Mouse (Mus musculus) forebrain, postnatal 0 days (tissue): ENCODE data around the gene Shroom1. TPM values are rescaled to one million over a fixed set of nuclear protein-coding genes. Genes with fewer than 3 reads are reported as not detected.
A peak's percentile ranks its signal among the peaks of the same experiment; 100 is the strongest.

Source experiments
- ATAC-seq: fragments of 200-750 bp; cut with Nextera tagmentation; 2 replicates; pipeline ENCODE4 v1.8.0; 2017; ENCODE audit warnings: mild to moderate bottlenecking, moderate library complexity
- DNase-seq: peaks from one replicate; pipeline ENCODE4 v3.0.0-alpha.2; 2015
- H3K27ac ChIP-seq: fragments of 300-500 bp; sonication (generic); 2 replicates; pipeline ENCODE4 v1.5.1; 2014; ENCODE audit warnings: low read depth, mild to moderate bottlenecking, antibody characterized with exemption, low read length, moderate library complexity, mixed read lengths
- H3K27me3 ChIP-seq: fragments of 300-500 bp; sonication (generic); 2 replicates; pipeline ENCODE4 v1.6.1; 2014; ENCODE audit warnings: mild to moderate bottlenecking, low read length, mixed read lengths; ENCODE audit not compliant: insufficient read depth
- H3K36me3 ChIP-seq: fragments of 300-500 bp; sonication (generic); 2 replicates; pipeline ENCODE4 v1.6.1; 2014; ENCODE audit warnings: mild to moderate bottlenecking, moderate library complexity; ENCODE audit not compliant: insufficient read depth
- H3K4me1 ChIP-seq: fragments of 300-500 bp; sonication (generic); 2 replicates; pipeline ENCODE4 v1.6.1; 2014; ENCODE audit warnings: antibody characterized with exemption; ENCODE audit not compliant: insufficient read depth
- H3K4me2 ChIP-seq: fragments of 300-500 bp; sonication (generic); 2 replicates; pipeline ENCODE4 v1.6.1; 2014; ENCODE audit warnings: low read depth, mild to moderate bottlenecking, moderate library complexity
- H3K4me3 ChIP-seq: fragments of 300-500 bp; sonication (generic); 2 replicates; pipeline ENCODE4 v1.5.1; 2014; ENCODE audit warnings: low read depth, low read length, mixed read lengths
- H3K9ac ChIP-seq: fragments of 300-500 bp; sonication (generic); 2 replicates; pipeline ENCODE4 v1.6.1; 2014; ENCODE audit warnings: mild to moderate bottlenecking
- H3K9me3 ChIP-seq: fragments of 300-500 bp; sonication (generic); 2 replicates; pipeline ENCODE4 v1.6.1; 2016; ENCODE audit warnings: low read length
- CTCF ChIP-seq: sonication (generic); IDR thresholded peaks from 2 replicates; pipeline ENCODE4 v1.5.1; 2016; ENCODE audit warnings: antibody characterized with exemption, control low read depth, low read depth
- WGBS: fragments of 180-500 bp; shearing (Covaris S2); extraction: QIAGEN DNeasy Blood & Tissue Kit; methylation state at CpG from one replicate; pipeline ENCODE4 v1.1.7; 2014; 5-methylcytosine and 5-hydroxymethylcytosine counted together
- polyA plus RNA-seq: library from polyadenylated mRNA; unstranded; fragments of >200 nt; fragmentation: Nextera tagmentation; extraction: Ambion mirVana; gene quantifications from 2 replicates; pipeline ENCODE4 v1.2.1, GENCODE M21; 2015
- total RNA-seq: library from RNA; depleted of rRNA; stranded (reverse); fragments of >200 nt; gene quantifications from 2 replicates; pipeline ENCODE4 v1.2.3, GENCODE M21; 2014

Shroom1 gene
- total and polyA plus RNA-seq, 2 experiments from 2014 or later, result 2.0 to 4.9 TPM

GRCm38 (mm10) chr11:53500569-53500968, 43.6 kb downstream of the Shroom1 start:
- Histone ChIP-seq H3K27me3 (no peaks in the 10 kb centered on the region), H3K9ac (no peak overlapping the region), H3K4me2 (no peak overlapping the region), H3K36me3 (no peaks in the 10 kb centered on the region), H3K27ac (no peak overlapping the region), H3K9me3 (no peaks in the 10 kb centered on the region), H3K4me1 (no peaks in the 10 kb centered on the region), H3K4me3 (no peak overlapping the region)
- ATAC-seq (no peak), DNase-seq (no peak)
- 10% methylated on average over 11 of the region's 11 CpGs for WGBS
- no peak for TF ChIP-seq CTCF

GRCm38 (mm10) chr11:53502039-53502765, 45.2 kb downstream of the Shroom1 start:
- TF ChIP-seq CTCF, result no peak
- H3K9ac ChIP-seq, result no peak overlapping the region
- no peak overlapping the region for H3K27ac ChIP-seq
- no peak overlapping the region for H3K4me3 ChIP-seq
- DNase-seq, result peak; percentile 19
- H3K4me2 ChIP-seq, result no peak overlapping the region
- 0 out of 2 replicates have a peak, but pooled peaks have one; percentile 23 for ATAC-seq
- H3K9me3 ChIP-seq, result no peaks in the 10 kb centered on the region
- no peaks in the 10 kb centered on the region for H3K4me1 ChIP-seq
- H3K27me3 ChIP-seq, result no peaks in the 10 kb centered on the region
- 77% methylated on average over 8 of the region's 8 CpGs for WGBS
- H3K36me3 ChIP-seq, result no peaks in the 10 kb centered on the region

- ATAC-seq, result no peak
- Histone ChIP-seq H3K9ac (no peak overlapping the region), H3K4me3 (no peak overlapping the region), H3K27me3 (no peaks in the 10 kb centered on the region), H3K4me1 (no peaks in the 10 kb centered on the region), H3K27ac (no peak overlapping the region), H3K36me3 (no peaks in the 10 kb centered on the region), H3K9me3 (no peaks in the 10 kb centered on the region), H3K4me2 (no peak overlapping the region)
- no peak for DNase-seq
- no peak for TF ChIP-seq CTCF
- WGBS, result 86% methylated on average over 5 of the region's 5 CpGs
Observed at GRCm38 (mm10) chr11:53503738-53504137, 46.7 kb downstream of the Shroom1 start.

DNA sequence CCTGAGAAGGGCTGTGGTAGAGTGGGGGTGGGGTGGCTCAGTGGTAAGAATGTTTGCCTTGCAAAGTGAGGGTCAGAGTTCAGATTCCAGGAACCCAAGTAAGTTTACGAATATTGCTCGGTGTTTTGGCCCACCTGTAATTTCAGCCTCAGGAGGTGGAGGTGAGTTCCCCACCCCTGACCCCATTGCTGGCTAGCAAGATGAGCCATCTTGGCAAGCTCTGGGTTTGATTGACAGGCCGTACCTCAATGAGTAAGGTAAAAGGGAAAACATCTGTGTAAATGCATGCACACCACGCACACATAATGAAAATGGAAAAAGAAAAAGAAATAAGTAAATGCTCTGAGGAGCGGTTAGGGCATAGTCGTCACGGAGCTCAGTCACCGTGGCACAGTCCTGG, 47.4 kb downstream of the Shroom1 start:
- no peaks in the 10 kb centered on the region for H3K9me3 ChIP-seq
- H3K9ac ChIP-seq, result no peak overlapping the region
- DNase-seq (no peak), ATAC-seq (no peak)
- no peak for TF ChIP-seq CTCF
- no peak overlapping the region for H3K27ac ChIP-seq
- no peaks in the 10 kb centered on the region for H3K27me3 ChIP-seq
- H3K4me3 ChIP-seq, result no peak overlapping the region
- H3K4me1 ChIP-seq, result no peaks in the 10 kb centered on the region
- no peaks in the 10 kb centered on the region for H3K36me3 ChIP-seq
- H3K4me2 ChIP-seq, result no peak overlapping the region
- 96% methylated on average over 8 of the region's 8 CpGs for WGBS

DNA sequence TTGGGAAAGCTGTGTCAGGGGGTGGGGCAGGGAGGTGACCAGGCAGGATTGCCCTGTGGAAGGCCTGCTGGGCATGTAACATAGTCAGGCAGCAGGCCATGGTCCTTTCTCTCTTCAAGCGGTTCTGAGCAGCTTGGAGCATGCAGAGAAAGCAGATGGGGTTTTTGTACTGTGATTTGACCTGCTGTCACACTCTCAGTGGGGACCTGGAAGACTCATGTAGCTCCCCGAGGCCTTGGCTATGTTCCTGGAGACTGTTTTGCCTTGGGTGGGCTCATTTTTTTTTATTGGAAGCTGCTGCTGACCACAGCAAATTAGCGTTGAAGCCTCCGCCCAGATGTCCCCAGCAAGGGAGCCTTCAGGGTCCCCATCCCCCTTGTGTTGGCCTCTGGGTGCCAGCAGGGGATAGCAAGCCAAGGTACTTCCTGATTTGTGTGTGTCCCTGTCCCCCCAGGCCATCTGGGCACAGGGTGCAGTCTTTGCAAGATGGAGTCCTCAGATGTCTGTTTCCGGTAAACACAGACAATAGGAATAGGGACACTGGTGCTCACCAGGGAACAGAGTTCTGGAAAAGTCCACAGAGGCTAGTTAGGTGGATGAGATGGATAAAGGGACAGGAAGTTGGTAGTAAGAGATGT, 48.1 kb downstream of the Shroom1 start:
- peak; percentile 79 for ATAC-seq
- WGBS, result 34% methylated on average over 5 of the region's 5 CpGs

GRCm38 (mm10) chr11:53507098-53507805, 50.2 kb downstream of the Shroom1 start:
- H3K36me3 ChIP-seq, result no peaks in the 10 kb centered on the region
- H3K4me3 ChIP-seq, result no peak overlapping the region
- H3K4me2 ChIP-seq, result no peak overlapping the region
- TF ChIP-seq CTCF, result no peak
- no peaks in the 10 kb centered on the region for H3K9me3 ChIP-seq
- DNase-seq (no peak), ATAC-seq (no peak)
- no peak overlapping the region for H3K9ac ChIP-seq
- no peaks in the 10 kb centered on the region for H3K27me3 ChIP-seq
- no peak overlapping the region for H3K27ac ChIP-seq
- no peaks in the 10 kb centered on the region for H3K4me1 ChIP-seq
- WGBS, result 82% methylated on average over 9 of the region's 9 CpGs

More for the DNA sequence above, 48.1 kb downstream of the Shroom1 start:
- peak; percentile 59 for DNase-seq
- Histone ChIP-seq H3K4me1 (no peaks in the 10 kb centered on the region), H3K9me3 (no peaks in the 10 kb centered on the region), H3K4me3 (no peak overlapping the region), H3K27me3 (no peaks in the 10 kb centered on the region), H3K27ac (no peak overlapping the region; the same call in 1 of the 2 replicates), H3K36me3 (no peaks in the 10 kb centered on the region), H3K4me2 (no peak overlapping the region), H3K9ac (no peak overlapping the region)
- TF ChIP-seq CTCF, result no peak

DNA sequence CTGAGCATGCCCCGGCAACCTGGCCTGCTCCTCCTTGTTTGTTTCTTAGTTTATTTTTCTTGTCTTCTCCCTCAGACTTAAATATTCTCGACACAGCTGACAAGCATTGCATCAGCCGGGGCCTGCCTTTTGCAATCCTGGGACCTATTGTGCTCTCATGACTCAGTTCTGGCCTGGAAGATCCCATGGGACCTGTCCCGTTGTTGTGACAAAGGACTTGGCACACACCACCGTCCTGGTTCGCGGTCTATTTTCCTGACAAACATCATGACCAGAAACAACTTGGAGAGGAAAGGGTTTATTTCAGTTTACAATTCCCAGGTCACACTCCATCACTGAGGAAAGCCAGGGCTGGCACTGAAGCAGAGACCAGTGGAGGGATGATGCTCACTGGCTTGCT, 51.1 kb downstream of the Shroom1 start:
- H3K27ac ChIP-seq, result no peak overlapping the region
- no peaks in the 10 kb centered on the region for H3K9me3 ChIP-seq
- 62% methylated on average over 7 of the region's 7 CpGs for WGBS
- H3K4me3 ChIP-seq, result no peak overlapping the region
- ATAC-seq, result no peak
- no peaks in the 10 kb centered on the region for H3K27me3 ChIP-seq
- no peaks in the 10 kb centered on the region for H3K4me1 ChIP-seq
- no peak for DNase-seq
- no peak for TF ChIP-seq CTCF
- H3K9ac ChIP-seq, result no peak overlapping the region
- H3K4me2 ChIP-seq, result no peak overlapping the region
- no peaks in the 10 kb centered on the region for H3K36me3 ChIP-seq
